Mouse (Mus musculus) spleen, adult 12 weeks (tissue): Measurements from ENCODE around the gene 2210408I21Rik.

Experiments
- DNase-seq: peaks from one replicate; pipeline ENCODE4 v3.0.0; 2022; ENCODE audit warnings: low spot score

Gene 2210408I21Rik

DNA sequence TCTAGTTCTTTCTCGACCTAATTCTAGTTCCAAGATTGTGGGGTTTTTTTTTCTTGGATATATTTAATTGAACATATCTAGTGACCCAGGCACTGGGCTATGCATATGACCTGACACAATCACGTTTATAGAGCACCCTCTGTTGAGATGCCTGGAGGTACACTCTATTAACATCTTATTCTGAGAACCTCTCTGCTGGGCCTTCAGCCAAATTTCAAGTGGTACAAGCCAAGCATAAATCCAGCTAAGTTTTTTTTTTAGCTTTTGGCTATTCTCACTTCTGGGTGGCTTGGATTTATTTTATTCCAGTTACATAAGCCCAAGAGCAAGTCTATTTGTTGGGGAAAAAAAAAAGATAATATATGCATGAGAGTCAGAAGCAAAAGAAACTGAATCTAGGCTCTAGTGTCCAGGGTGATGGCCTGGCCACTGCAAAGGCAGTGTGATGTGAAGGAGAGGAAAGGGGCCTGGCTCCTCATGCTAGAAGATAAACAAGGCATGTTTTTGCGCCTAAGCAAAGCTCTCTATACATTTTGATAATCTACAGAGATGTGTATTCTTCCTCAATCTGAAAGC, 139.9 kb downstream of the 2210408I21Rik start:
- no peak for DNase-seq

DNA sequence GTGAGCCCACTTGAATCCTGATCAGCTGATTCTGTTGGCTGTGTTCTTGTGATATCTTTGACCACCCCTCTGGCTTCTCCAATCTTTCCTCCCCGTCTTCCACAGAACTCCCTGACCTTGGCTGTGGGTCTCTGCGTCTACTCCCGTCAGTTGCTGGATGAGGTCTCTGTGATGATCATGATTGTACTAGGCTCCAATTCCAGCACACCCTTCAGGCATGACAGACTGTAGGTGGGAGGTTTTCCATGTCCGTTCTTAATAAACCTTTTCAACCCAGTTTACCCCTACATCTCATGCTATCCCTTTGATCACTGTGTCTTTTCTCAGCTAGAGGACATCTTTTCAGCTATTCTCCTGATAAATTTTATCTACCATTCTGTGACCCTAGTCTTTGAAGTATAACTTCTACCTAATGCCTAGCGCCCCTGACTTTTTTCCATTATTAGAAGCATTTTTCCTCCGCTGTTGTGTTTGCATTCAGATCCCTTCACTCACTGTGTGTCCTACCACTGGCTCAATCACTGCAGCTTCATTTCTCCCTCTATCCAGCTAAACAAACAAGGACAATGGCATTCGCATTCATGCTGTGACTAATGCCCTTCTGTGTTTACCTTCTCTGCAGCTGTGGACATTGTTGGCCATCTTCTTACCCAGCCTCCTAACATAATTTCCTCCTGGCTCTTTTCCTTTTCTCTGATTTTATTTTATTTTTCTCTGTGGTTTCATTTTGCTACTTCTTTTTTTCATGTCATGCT, 143.5 kb downstream of the 2210408I21Rik start:
- DNase-seq, result no peak

DNA sequence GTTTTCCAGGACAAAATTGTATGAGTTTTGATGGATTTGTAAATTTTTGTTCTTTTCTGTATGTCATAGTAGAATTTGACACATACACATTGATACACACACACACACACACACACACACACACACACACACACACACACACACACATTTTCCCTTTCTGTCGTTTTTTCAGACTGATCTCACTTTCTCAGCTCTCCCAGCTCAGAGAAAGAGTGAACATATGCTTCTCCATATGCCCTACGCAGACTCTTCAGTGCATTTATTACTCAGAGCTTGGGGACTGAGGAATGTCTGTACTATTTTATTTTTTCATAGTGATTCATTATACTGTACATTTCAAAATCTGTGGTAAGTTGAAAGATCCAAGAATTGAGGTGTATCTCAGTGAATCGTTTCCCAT, 160.2 kb downstream of the 2210408I21Rik start:
- DNase-seq, result no peak

DNA sequence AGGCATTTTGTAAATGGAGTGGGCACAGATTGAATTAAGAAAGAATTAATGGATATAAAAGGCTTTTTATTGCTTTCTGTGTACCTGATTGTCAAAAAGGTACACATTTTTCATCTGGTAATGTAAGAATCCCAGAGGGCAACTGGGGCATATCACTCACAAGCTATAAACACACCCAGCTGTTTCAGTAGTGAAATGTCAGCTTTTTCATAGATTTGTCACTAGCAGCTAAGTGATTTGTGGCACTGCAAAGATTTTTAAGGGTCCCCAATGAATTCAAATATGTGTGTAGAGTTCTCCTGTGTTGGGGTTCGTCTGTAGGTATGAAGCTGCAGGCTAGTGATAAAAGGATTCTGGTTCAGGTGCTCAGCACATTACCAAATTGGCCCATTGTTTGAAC, 188.8 kb downstream of the 2210408I21Rik start:
- DNase-seq, result no peak

DNA sequence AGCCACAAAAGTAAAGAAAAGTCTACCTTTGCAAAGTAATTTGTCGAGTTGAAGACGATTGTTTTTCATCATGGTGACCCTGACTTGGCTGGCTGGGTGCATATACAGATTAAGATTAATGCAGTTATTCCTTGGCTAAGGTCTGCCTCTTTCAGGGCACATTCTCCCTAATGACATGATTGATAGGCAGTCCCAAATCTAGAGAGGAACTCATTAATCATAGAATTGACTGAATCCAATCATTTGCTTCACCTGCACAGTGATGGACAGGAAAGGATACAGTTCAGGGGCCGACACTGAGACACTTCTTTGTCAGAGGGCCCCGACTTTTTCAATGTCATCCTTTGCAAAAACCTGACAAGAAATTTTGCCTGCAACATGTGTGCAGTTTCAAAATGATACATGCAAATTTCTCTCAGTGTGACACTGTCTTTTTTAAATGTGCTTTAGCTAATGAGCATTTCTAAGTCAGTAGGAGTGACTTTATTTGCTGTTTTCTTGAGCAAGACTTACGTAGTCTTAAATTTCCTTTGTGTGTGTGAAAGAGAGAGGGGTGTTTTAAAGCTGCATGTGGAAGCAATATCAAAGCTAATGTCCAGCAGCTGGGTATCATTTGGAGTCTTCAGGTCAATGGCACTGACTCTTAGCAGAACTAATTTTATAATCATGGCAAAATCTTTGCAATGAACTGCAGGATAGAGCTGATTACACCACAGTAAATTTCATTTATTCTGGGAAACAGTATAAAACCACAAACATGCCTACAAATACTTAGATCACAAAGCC, 191.0 kb downstream of the 2210408I21Rik start:
- DNase-seq, result no peak

DNA sequence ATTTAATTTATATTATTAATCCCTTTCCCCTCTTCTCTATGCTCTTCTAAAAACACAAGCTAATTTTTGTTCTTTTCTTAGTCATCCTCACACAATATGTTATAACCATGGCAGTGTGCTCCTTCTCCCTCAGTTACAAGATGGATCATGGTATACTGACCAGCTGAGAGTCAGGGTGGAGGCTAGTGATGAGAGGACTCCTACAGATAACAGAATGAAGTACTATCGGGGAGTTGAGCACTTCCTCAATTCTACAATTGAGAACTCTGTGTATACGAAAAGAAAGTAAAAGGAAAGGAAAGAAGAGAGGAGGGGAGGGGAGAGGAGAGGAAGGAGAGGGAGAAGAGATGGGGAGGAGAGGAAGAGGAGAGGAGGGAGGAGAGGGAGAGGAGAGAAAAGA, 206.8 kb downstream of the 2210408I21Rik start:
- no peak for DNase-seq

DNA sequence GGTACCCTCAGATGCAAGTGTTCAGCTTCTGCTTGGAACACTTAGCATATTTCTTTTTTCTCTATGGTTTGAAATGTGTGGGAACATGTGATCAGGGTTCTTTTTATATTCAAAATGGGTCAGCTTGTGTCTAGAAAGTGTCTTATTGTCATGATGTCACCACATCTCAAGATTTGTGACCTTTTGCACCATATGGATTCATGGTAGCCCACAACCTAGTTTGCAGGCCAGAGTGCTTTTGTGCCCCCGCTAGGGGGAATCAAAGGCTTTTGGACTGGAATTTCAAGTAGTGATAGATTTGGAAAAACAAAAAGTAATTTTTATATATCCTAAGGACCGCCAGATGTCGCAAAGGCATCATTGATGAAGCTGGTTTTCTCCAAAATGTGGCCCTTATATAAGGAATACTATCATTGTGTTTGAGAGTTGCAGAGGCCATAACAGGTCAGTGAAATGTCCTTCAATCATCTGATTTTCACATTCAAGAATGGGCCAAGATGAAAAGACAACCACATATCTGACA, 250.2 kb downstream of the 2210408I21Rik start:
- no peak for DNase-seq

DNA sequence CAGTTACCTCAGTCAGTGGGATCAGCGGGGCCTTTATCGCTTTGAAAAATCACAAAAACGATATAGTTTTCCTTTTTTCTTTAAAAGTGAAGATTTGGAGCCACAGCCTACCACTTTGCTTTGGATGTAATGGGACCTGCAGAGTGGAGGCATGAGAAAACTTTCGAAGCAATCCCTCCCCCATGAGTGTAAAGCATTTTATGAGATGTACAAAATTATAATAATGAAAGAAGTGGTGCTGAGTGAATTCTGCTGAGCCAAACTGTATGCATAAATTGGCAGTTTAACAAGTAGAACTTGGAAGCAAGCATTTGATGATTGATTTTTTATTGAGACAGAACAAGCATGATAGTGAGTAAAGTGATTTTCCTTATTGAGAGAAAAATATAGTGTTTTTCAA, 250.7 kb downstream of the 2210408I21Rik start:
- no peak for DNase-seq

DNA sequence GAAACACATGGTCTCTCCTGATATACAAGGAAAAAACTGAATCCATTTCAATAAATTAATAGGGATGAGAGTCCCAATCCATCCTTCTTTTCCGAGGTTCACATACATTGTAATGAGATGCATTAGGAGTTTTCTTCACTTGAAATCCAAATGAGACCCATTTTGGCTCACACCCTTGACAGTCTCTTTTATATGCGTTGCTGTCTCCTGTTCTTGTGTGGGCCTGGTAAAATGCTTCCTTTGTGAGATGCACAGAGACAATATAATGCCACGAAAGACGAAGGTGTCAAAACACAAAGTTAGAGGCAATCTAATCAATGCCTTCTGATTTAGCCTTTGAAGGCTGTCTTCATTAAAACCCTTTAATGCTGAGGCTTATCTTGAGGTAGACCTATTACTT, 252.8 kb downstream of the 2210408I21Rik start:
- no peak for DNase-seq

DNA sequence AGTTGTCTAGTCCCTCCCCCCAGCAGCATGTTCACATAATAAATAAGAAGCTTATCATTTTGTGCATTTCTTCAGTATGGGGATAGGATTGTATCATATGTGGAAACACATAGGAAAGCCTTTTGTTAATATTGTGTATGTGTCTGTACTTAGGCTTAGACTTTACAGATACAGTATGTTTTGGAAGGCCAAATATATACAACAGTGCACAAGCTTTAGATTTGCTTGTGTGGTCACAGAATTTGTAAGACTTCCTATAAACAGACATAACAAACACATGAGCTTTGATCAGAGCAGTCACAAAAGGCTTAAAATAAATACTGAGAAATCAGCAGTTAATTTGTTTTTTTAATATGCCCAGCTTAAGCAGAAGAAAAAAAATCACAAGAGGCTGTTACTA, 253.9 kb downstream of the 2210408I21Rik start:
- DNase-seq, result no peak

DNA sequence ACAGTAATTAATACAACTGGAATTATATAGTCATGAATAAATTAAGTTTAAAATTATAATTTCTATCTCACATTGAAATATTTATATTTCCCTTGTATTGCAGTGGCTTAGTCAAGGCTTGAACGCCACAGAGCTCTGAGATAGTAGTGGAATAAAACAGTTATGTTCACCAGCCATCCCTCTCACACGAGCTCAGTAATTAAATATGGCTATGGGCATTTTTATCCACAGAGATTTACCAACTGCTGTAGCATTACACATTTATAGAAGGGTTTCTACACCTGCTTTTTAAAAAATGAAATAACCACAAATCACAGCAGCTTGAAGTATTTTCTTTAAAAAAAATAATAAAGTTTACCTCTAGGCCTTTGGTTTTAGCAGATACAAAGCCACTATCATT, 261.0 kb downstream of the 2210408I21Rik start:
- no peak for DNase-seq

DNA sequence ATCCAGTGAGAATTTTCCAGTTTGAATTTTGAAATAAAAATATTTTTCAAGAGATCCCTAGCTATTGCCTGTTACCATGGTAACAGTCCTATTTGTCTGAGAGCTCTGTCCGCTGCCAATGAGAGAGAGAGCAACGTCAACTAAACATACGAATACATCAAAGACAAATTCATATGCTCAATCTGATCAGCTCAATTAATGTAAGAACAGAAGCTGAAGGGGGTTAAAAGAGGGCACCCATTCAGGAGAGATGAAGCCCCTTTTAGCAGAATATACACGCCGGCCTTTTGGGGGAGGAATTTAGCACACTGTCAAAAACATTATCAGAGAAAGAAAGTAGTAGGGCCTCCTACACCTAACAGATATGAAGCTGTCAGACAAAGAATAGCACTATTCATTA, 261.6 kb downstream of the 2210408I21Rik start:
- DNase-seq, result no peak

DNA sequence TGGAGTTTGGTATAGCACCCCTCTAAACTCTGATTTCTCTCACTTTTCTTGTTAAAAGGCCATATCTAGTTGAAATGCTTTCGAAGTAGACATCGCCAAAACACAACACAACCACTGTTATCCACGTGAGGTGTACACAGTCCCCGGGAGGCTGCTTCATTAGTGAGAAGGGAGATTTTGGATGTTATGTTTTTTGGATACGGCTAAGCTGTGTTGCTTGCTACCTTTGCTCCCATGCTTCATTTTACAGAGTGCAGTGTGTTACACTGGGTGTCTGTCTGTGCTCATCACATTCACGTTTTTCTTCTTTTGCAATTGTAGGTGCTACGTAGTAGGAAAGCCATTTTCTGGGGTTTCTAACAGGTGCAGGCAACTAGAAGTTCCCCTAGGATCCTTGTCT, 262.3 kb downstream of the 2210408I21Rik start:
- no peak for DNase-seq

DNA sequence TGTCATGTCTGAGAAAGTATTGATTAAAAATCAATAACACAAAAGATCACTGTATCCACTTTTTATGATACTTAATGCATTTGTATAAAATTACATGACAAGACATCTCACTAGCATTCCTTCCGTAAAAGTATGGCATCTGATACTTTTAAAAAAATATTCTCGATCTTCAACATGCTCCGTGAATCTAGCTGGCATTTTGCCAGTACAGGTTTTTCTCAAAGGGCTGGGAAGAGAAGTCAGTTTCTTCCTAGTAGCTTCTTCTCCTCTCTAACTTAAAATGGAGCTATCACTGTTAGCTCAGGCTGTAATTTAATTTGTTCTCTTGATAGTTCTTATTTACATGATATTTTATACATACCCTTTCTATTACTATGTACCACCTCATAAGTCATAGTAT, 263.1 kb downstream of the 2210408I21Rik start:
- DNase-seq, result no peak

DNA sequence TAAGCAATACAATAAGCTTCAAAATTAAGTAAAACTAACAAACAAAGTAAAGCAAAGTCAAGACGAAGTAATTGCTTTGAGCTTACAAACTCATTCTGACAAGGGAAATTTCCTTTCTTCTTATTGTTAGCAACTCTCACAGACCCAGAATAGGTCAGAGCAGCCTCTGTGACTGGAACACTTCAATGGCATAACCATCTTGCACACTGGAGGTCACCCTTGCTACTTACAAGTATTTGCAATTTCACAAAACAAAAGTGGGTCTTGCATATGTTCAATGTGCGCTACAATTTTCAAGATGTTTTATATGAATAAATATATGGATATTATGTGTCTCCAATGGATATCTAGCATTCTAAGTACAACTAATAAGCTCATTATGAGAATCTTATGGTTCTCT, 265.4 kb downstream of the 2210408I21Rik start:
- DNase-seq, result no peak

DNA sequence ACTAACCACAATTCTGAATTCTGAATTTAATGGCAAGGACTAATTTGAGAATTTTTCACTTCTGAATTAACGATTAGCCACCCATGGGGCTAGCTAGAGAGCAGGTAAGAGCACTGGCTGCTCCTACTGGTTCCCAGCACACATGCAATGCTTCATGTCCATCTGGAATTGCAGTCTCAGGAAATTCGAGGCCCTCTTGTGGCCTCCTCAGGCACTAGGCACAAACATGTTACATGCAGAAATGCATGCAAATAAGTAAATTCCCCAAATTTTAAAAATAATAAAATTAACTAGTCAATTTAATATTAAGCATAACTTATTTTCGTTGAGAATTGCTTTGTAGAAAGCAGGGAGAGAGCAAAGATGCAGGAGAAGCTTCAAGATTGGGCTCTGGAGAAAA, 273.2 kb downstream of the 2210408I21Rik start:
- DNase-seq, result no peak

DNA sequence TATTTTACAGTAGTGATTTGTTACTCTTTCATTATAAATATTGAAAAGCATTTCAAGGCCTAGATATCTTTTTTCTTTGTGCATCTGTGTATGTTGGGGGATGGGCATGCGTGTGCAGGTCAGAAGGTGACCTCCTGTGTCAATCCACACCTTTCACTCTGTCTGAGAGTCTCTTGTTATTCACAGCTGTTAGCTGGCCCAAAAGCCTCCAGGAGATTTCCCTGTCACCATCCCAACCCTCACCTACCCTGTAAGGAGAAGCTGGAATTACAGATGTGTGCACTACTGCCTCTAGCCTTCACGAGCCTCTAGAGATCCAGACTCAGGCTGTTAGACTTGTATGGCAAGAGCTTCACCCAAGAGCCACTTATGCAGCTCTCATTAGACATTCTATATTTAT, 274.5 kb downstream of the 2210408I21Rik start:
- no peak for DNase-seq

DNA sequence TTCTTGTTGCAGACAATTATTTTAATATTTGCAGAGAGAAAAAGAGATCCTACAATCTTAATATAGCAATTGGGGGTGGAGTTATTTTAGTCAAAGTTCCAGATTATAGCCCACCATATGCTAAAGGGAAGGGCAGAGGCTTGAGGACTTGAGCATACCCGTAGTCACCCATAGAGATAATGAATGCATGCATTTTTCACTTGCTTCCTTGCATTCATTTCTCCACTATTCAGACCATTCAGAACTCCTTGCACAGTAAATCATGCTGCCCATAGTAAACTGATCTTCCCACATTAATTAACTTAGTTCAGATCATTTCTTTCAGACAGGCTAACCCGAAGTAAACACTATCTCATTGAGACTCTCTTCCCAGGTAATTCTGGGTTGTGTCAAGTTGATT, 277.5 kb downstream of the 2210408I21Rik start:
- no peak for DNase-seq

DNA sequence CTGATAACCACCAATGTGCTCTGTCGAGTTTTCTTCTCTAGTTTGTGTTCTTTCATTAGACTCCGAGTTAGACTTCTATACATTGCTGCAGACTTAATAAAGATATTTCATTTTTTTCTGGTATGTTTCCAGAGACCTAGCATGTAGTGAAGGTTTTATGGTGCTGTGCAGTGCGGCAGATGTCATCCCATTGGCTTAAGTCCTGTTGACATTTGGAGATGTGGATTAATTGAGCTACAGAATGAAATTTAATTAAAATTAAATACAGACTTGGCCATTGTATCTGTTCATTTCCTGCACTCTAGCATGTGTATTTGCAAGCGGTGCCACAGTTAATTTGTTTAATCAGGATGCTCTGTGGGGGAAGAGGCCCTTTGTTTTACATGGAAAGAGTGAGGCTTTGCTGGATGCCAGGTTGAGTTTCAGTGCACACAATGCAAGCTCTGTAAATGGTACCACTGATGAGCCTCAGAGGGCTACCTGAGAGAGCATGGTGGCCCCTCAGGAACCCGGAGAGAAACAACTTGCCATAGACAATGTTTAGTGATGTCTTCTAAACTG, 314.7 kb downstream of the 2210408I21Rik start:
- no peak for DNase-seq

DNA sequence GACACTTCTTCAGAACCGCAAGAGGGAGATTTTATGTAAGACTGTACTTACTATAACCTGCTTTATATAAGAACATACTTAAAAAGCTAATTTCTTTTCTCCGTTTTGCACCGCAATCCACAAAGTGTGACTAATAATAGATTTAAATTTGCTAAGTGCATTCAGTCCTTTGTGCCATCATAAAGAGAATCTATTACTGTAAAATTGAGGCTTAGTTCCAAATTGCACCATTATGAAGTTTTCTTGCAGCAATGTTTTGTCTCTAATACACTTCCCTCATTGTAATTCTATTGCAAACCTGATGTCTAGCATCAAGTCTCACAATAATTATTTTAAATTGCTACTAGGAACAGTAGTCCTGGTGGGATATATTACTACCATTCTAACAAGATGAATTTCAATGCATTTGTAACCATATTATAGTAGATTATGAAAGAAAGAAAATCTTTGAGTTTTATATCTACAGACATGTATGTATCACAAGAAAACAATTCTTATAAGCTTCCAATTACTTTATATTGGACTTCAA, 334.8 kb downstream of the 2210408I21Rik start:
- DNase-seq, result no peak

DNA sequence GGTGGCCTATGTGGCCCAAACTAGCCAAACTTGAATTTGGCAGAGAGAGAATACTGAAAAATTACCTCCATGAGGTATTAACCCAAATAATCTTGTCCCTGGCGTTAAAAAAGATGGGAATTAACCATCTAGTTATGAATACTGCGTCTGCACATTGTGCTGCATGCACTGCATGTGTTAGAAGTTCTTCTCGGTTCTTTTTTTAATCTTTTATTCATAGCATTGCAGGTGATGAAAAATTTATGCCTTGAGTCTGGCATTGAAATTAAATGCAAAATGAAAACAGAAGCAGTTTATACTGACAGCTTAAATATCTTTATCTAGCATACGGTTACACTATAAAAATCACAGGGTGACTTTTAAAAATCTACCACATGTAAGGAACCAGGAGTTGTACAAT, 341.1 kb downstream of the 2210408I21Rik start:
- no peak for DNase-seq

DNA sequence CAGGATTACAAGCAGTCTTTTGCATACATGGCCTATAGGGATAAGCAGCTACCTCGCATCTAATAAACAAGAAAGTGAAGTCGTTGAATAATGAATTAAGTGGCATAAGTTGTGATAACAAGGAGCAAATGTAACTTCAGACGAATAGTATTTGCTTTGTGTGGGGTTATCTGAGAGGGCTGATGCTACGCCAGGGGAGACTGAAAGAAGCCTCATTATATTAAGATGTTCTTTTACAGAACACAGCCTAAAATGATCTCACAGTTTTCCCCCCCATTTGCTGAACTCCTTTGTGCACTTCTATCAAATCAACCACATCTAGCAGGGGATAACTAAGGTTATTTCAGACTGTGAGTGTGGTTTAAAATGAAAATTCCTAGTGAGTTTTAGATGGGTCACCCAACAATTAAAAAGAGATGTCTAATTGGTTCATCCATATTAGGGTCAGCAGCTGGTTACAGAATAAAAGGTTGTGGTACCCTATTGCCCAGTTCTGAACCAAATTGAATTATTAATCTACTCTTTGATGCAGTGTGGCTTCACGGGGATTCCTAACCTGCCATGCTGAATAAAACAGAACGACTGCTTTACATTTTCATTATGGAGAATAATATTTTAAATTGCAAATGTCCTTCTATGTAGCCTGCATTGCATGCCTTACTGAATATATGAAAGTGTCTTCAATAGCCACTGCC, 343.2 kb downstream of the 2210408I21Rik start:
- DNase-seq, result no peak
